Mouse (Mus musculus): ENCODE data around the gene Cd164l2.

DNA sequence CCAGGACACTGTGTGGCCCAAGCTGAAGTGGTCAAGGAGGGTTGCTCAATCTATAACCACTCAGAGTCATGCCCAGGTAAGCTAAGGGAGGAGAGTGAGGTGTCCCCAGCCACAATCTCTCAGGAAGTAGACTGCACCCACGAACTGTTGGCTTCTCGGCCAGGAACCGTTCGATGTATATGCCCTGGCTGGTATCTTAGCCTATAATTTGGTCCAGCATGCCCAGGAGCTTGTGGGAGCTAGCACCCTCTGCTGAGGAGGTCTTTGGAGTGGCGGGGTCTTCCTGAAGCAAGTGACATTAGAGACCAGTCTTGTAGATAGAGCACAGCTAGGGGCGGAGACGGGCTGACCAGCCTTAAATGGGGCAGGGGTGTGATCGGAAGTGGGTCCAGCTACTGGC is 9.8 kb downstream of the Cd164l2 start:
- TF ChIP-seq CTCF (IDR thresholded peaks at IDR 0.05; ENCODE audit: borderline replicate concordance, insufficient read depth, low read length): no peak
- TF ChIP-seq POLR2A (IDR thresholded peaks at IDR 0.05; ENCODE audit: low read depth, low read length): no peak

Measured in embryonic fibroblast, embryonic 13.5 days (primary cell).